Mouse (Mus musculus): Measurements from ENCODE around the gene Slc2a4.

DNA sequence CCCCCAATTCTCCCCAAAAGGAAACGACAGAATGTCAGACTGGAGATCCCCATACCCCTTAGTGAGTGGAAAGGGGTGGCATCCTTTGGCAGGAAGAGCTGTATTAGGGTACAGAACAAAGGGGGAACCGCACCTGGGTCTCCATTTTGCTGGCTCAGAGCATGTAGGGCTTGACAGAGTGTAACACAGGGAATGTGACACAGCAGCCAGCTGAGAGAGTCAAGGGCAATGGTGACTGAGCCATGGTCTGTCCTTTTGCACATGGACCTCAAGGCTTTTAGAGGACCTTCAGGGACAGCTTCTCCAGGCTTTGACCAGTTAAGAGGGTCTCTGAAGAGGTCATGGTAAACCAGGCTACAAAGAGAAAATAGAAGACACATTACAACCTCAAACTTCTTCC, 26.9 kb upstream of the Slc2a4 start:
- TF ChIP-seq POLR2A (IDR thresholded peaks at IDR 0.05; ENCODE audit: insufficient read length, low read depth) (no peak), TCF12 (IDR thresholded peaks at IDR 0.05; ENCODE audit: insufficient read depth, poor library complexity, severe bottlenecking) (no peak), E2F4 (IDR thresholded peaks at IDR 0.05; ENCODE audit: insufficient read depth) (no peak), SRF (IDR thresholded peaks at IDR 0.05; ENCODE audit: control insufficient read depth, insufficient read length, low read depth) (no peak), REST (IDR thresholded peaks at IDR 0.05; ENCODE audit: insufficient read depth, insufficient read length) (no peak), MAX (IDR thresholded peaks at IDR 0.05; ENCODE audit: low read depth) (no peak), USF1 (IDR thresholded peaks at IDR 0.05; ENCODE audit: low read depth) (no peak), MYOG (IDR thresholded peaks at IDR 0.05; ENCODE audit: control insufficient read depth in 1 of 3, insufficient read depth in 1 of 3, insufficient read length in 2 of 3, low read depth in 2 of 3) (no peak), POLR2AphosphoS2 (IDR thresholded peaks at IDR 0.05; ENCODE audit: insufficient read length, low read depth) (no peak), TCF3 (IDR thresholded peaks at IDR 0.05; ENCODE audit: insufficient read length, low read depth) (no peak), CEBPB (IDR thresholded peaks at IDR 0.05; ENCODE audit: insufficient read depth, poor library complexity, severe bottlenecking) (no peak), MYOD1 (IDR thresholded peaks at IDR 0.05; ENCODE audit: control insufficient read depth in 1 of 3, insufficient read length in 2 of 3, low read depth in 2 of 3) (no peak)
